Mouse (Mus musculus) ovary, postnatal 36 days (tissue): ENCODE data around the gene Kctd12.
A peak's percentile ranks its signal among the peaks of the same experiment; 100 is the strongest.

ENCODE experiments used
- DNase-seq: peaks from one replicate; pipeline ENCODE4 v3.0.0; 2022; ENCODE audit warnings: low spot score, mixed read lengths

Kctd12 gene

DNA sequence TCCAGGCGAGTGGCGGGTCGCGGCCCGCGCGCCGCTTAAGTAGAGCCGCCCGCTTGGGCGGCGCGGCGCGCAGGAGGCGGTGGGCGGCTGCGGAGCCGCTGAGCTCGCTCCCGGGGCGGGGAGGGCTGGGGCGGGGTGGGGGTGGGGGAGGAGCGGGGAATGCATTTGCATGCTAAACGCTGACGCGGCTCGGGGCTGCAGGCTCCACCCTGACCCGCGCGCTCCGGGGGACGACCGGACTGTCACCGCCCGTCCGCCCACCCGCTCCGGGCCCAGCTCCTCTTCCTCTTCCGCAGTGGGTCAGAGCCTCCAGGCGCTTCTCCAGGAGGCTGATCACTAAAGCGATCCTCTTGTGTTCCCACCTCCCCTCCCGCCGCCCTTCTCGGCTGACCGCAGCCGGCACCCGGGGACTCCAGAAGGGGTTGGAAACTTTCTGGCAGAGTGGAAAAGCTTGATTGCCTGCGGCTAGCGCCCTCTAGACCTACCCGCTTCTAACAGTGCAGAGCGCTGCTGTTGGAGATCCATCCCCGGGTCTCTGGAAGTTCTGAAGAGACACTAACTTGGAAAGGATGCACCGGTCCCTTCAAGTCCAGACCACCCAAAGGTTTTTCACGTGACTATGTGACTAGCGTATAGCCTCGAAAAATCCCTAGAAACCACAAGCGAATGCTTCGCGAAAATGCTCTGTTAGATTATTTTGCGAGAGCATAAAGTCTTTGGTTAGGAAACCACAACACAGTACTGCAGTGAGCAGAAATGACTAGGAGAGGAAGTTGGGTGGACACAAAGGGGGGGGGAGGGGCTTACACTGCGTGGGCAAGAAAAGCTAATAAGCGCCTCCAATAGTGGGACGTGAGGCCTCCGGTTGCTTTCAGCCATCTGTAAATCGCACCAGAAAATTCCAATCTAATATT lies at the start of gene Kctd12:
TSS of gene Kctd12 (minus strand) at position 11 of the 914 bp plus-strand sequence.
- peak; percentile 85 for DNase-seq

DNA sequence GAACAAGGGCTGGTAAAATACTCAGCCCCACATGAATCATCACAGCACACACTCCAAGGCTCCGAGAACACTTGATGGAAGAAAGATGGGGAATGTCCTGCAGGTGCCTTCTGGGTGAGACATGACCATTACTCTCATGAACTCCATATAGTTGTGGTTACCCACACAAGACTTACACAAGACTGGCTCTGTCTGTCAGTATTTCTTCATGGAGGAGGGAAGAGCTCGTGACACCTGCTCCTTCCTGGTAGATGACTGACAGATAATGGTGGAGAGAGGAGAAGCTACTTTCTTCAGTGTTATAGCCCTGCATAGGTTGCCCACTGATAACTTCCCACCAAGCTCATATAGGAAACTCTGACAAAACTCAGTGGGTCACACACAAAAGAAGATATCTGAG lies 46.8 kb upstream of the Kctd12 start:
- no peak for DNase-seq

DNA sequence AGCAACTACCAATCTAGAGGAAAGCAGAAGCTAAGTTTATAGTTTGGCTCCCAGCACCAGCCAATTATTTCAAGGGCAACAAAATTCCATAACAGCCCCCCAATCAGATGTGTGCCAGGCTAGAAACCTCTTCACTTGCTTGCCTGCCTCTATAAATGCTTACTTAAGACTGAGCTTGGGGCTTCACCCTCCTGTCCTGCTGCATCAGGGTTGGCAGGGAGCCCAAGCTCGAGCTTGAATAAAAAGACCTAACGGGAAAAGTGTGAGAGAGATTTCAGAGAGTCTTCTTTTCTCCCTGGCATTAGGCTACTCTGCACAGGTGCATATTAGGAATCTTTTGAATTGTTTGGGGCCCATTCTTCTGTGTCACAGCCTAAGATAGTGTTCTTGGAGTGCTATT lies 37.6 kb upstream of the Kctd12 start:
- DNase-seq: no peak

DNA sequence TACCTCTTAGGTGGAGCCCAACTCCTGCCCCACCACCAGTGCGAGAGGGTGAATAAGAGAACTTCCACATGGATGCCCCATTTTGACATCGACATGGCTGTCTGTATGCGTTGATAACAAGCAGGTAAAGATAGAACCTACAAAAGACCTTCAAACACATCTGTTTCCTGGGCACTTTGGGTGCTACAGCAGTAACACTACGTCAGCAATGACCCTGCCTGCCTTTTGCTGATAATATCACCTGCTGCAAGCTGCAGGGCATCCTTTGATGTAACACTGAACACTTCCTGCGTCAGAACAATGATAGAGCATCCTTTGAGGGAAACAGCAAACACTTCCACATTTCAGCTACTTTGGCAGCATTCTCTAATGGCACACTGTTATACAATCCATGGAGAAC lies 34.6 kb upstream of the Kctd12 start:
- no peak for DNase-seq

DNA sequence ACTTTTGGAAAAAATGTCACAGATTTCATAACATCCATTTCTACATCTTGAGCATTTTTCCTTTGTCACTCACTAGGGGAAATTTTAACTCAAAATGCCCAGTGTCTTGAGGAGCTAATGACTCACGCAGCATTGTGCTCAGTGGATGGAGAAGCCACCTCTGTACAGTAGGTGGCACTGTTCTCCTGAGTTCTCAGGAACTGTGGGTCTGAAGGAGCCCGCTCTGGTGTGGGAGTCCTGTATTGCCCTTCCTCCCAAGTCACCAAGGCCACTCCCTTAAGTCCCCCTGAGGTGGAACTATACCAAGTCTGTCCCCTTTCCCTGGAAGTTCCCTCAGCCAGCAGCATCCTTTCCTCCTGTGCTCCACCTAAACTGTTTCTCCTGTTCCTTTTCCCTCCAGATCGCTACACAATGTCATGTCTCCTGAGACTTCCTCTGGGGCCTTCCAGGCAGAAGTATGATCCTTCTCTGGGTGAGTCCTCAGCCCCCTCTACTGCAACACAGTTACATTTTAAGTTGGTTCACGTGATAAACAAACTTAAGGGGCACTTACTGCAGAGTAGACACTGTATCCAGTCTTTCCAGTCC lies 30.2 kb upstream of the Kctd12 start:
- peak; percentile 19 for DNase-seq

DNA sequence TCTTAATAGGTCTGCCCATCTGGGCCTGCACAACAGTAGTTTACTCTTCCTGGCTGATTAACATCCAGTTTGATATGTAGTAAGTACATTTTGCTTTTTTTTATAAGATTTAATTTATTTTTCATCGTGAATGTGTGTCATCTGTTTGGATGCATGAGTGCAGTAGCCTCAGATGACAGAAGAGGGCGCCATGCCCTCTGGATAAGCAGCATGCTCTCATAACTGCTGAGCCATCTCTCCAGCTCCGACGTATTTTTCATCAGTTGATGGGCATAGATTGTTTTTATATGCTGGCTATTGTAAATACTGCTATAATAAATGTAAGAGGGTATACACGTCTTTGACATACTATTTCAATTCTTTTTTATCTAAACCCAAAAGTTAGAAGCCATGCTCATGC lies 29.3 kb upstream of the Kctd12 start:
- DNase-seq: peak; percentile 11

DNA sequence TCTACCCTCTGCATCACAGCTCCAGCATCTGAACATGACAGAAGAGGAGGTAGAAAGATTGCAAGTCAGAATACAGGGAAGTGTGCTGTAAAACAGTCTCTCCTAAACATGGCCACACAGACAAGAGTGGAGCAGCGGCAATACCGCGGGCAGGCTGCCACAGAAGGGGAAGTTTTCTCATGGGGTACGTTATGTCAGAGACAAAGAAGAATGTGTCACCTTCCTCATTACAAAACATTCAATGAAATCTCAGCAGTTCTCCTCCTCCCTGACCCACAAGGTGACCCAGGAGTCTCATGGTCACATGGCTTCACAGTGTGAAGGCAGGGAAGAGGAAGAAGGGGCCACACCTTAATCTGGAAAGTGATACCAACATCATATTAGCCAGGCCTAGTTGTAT lies 25.3 kb upstream of the Kctd12 start:
- DNase-seq: no peak

DNA sequence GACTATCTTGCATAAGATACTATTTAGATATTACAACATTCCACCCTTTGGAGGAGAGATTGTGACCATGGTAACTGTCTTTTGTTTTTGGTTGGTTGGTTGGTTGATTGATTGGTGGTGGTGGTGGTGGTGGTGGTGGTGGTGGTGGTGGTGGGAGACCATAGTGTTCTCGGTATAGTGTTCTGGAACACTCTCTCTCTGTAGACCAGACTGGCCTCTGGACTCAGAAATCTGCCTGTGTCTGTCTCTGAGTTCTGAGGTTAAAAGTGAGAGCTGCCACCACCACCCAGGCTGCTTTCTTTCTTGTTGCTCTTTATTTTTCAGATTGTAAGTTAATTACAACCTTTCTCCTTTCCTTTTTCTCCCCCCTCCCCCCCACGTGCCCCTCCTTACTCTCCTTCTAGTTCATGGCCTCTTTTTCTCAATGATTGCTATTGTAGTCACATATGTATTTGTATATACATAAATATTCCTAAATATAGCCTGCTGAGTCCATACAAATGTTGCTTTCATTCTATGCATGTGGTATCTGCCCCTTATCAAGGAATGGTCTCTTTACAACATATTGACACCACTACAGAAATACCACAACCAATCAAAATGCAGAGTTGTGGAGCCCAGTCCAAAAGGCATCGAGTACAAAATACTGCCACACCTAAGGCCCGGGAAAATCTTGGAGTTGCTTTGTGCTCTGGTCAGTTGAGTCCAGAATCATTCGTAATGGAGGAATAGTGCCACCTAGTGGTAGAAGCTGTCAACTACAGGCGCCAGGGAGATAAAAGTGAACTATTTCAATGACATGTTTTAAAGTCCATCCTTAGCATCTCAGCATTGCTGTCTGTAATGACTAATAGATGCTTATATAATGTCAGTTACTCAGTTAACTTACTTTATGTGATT lies 12.5 kb upstream of the Kctd12 start:
- DNase-seq: peak; percentile 42

DNA sequence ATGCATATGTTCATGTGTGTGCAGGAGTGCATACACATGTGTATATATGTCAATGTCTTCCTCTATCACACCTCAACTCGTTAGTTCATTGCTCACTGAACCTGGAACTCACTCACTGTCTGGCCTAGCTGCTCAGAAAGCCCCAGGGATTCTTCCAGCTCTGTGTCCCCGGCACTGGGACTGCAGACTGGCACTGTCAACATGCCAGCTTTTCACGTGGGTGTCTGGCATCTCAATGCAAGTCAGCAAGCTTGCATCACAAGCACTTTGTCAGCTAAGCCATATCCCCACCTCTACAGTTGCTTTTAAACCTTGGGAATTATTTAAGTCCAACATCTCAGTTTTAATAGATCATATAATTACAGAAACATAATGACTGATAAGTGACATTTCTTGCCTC lies 8.3 kb upstream of the Kctd12 start:
- DNase-seq: no peak

DNA sequence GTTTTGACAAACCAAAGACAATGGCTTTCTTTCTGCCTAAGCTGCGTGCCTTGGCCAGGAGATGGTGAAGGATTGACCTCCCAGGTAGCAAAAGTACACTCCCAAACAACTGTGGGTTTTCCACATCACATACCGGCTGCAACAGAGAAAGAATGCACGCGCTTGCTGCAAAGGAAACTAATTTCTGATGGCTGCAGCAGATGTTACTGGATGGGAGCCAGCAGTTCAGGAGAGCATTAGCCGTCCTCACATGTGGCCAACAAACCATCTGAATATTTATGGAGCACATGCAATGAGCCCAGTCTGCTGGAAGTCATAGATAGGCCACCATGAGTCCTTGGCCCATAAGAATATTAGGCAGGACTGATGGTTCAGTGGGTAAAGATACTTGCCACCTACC lies 7.4 kb upstream of the Kctd12 start:
- no peak for DNase-seq

DNA sequence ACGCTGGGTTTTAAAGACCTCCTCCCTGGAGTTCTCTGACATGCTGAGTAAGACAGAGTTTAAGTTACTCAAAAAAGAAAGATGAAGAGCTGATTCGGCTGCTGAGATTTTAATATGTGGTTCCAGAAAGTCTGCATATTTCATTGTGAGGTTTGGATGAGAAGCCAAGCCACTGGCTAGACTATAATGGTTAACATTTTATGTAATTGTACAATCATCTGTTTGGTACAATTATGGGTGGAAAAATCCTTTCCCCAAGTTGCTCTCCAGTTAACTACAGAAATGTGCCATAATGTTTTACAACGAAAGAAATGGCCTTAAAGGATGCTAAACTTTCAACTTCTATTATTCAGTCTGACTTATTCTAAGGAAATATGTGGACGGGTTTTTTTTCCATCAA lies 6.8 kb upstream of the Kctd12 start:
- DNase-seq: no peak

DNA sequence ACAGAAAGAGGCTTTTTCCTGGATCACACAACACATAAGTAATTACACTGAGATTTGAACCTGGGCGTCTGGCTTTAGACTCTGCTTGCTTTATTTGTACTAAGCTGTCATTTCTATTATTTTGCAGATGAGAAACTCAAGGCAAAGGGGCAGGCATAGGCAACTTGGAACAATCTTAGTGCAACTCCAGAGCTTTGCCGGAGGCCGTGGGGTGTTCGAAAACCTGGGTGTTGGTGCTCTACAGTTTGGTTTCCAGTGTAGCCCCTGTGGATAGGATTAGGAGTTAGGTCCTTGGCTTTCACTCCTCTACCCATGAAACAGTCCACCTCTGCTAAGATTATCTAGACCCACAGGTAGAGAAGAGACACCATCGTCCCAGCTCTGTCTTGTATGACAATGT lies 5.2 kb upstream of the Kctd12 start:
- no peak for DNase-seq

DNA sequence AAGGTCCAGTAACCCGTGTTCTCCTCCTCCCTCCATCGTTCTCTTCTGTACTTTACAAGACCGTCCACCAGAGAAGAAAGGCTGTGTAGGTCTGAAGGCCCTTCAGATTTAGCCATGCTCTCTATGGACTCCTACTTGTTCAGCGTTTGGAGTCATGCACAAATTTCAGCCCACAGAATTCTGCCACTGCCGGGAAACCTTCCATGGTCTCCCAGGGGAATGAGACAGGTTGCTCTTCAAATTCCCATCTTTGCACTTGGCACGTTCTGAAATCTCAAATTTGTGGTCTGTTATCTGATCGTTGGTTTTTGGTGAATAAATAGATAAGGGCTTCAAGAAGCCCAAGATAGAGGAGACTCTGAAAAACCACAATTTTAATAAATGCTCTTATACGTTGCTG lies 1.2 kb upstream of the Kctd12 start:
- no peak for DNase-seq

DNA sequence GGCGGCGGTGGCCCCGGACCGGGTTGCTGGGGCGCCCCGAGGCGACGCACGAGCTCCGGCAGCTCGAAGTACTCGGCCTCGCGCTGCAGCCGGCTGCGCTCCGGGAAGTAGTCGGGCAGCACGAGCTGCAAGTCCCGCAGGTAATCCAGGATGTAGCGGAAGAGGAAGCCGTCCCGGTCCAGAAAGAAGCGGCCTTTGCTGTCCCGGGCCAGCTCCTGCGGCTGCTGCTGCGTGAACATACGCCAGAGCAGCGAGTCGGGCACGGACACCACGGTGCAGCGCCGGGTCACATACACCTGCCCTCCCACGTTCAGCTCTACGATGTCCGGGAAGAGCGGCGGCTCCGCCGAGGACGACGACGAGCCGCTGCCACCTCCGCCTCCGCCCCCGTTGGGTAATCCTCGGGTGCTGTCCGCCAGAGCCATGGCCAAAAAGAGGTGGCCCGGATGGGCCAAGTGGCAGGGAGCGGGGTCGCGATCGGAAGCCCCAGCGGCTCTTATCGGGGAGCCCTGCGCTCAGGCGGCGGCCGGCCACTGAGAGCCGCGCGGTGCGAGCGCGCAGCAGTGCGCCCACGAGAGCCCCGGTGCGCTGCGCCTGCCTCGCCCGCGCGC lies 316 bp downstream of the Kctd12 start:
- no peak for DNase-seq

DNA sequence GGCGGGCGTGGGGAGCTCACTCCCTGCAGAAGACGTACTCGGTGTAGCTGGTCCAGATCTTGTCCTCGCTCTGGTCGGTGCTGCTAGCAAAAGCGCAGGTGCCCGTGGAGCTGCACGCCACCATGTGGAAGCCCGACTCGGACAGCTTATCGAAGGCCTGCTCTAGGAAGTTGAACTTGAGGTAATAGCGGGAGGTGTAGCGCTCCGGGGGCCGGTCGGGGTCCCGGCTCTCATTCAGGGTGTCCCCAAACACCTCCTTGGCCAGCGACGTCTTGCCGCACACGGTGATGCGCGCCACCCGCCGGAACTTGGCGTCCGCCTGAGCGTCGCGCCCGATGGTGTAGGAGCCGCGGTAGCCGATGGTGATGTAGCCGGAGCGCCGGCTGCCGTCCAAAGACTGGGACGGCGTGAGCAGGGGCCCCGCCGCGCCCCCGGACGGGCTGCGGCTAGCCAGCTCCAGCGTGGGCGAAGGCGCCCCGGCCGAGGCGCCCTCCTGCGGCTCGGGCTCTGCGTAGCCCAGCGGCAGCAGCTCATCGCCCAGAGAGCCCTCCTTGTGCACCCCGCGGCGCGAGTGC lies 909 bp downstream of the Kctd12 start:
- DNase-seq: peak; percentile 54

DNA sequence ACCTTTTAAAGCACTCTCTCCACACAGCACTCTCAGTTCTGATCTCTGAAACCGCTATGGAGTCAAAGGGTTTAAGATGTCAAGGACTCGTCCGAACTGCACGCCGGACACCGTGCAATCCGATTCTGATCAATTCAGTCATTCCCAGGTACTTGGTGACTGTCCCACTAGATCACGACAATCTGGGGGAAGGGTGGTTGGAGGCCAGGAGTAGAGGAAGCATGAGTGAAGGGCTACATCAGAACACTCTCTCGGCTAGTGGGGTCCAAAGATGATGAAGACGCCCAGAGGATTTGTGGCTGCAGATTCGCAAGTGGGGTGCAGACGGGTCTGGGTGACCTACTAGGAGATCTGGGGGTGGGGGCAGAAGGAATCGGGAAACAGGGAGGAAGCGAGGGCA lies 1.5 kb downstream of the Kctd12 start:
- no peak for DNase-seq

DNA sequence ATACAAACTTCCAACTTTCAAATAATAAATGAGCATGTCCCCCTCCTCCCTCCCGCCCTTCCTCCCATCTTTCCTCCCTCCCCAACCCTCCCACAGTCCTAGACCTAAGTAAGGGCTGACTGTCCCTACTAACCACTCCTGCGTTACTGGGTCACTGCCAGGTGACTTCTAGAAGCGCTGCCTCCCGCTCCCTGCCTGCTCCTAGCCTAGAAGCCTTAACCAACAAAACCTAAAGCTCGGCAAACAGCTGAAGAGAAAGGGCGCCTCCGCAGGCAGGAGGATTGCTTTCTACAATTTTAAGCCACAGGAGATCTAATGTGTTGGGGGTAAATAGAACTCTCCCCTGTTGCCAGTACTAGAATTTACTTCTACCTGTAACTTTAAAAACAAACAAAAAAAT lies 2.0 kb downstream of the Kctd12 start:
- DNase-seq: peak; percentile 13

DNA sequence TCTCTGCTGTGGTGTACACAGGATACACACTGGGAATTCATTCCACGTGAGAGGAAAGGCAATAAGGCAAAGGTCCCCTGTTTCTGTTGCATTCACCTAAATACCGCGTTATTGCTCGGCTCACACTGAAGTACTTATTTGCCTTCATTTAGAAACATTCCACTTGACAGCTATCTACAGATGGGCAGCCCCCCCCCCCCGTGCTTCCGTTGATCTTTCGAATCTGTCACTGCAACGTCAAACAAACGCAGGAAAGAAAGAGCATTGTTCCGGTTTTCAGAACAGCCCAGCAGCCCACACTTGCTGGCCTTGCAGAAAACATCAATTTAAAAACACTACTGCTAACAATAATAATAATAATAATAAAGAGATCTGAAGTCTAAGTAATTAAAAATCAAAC lies 2.6 kb downstream of the Kctd12 start:
- no peak for DNase-seq

DNA sequence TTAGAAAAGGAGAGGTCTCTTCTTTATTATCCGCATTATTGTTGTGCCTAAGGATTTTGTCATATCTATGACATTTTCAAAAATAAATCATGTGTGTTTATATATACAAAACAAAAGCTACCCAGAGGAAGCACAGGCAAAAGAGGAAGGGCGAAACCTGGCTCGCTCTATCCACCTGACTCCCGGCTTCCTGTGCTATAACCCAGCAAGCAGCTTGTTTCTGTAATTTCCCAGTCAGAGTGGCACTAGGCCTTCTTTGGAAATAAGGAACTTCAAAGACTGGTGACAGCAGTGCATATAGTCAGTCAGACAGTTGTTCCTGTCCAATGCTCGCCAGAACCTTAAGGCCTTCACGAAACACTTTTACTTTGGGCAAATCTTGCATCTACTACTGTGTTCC lies 6.6 kb downstream of the Kctd12 start:
- DNase-seq: no peak

DNA sequence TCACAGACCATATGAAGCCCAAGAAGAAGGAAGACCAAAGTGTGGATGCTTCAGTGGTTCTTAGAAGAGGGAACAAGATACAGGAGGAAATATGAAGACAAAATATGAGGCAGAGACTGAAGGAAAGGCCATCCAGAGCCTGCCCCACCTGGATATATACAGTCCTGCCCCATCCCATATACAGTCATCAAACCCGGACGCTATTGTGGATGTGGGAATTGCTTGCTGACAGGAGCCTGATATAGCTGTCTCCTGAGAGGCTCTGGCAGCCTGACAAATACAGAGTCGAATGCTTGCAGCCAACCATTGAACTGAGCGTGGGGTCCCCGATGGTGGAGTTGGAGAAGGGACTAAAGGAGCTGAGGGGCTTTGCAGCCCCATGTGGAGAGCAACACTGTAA lies 13.6 kb downstream of the Kctd12 start:
- DNase-seq: no peak

DNA sequence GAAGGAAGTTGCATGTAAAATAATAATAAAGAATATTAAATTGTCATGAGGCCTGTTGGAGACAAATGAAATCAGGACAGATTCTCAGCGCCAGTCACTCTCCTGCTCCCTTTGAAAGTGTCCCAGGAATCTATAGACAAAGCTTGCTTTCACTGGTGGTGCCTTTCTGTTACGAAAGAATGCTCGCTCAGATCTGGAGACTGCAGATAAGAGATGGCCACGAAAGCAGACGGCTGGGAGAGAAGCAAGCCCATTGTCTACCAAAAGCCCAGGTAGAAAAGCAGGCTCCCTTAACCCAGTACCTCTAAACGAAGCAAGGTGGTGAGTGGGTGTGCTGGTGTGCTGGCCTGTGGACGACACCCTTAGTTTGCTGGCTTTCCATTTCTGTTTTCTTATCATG lies 16.2 kb downstream of the Kctd12 start:
- no peak for DNase-seq

DNA sequence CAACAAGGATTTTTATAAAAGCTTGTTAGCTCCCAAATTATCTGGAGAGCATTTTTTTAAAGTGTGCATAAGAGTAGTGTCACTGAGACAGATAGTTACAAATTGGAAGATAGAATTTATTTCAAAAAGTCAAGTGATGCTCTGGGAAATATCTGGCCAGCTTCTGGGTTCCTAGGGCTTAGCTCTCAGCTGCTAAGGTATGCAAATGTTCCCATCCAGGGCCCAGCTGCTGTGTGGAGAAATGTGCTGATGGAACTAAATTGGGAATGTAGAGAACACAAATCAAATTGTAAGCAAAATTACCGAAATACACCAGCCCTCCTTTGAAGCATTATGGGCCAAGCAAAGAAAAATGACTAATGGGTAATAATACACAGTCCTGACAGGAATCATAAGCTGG lies 16.6 kb downstream of the Kctd12 start:
- DNase-seq: no peak
